ENCODE assay signal across 18 mouse cellular contexts in the genomic region with DNA sequence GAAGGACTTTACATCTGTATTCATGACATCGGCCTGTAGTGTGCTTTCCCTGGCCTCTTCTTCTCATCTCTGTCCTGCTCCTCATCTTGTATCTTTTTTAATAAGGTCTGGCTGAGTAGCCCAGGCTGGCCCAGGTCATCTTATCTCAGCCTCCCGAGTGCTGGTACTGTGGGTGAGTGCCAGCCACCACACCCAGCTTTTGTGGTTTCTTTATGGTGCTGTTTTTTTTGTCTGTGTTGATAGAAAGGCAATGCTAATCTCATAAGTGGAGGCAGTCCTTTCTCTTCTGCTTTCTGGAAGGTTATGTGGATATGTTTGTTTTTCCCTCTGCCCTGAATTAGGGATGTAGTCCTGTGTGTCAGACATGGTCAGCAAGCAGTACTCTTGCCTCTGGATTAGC. TPM values are rescaled to one million over a fixed set of nuclear protein-coding genes. Genes with fewer than 3 reads are reported as not detected.
A peak's percentile ranks its signal among the peaks of the same experiment; 100 is the strongest.
DNase-seq lines count a peak whose midpoint lies in the region; ATAC-seq and TF ChIP-seq lines count a peak whose summit lies in the region.
"Had no signal": no experiment of that assay in that cellular context is flagged by ENCODE, and none has a peak within 500 bp of the region (broad histone marks: within the 10 kb centered on the region; RNA-seq: fewer than 3 reads in every experiment).

No protein-coding gene starts in this region.

- H3K36me3 ChIP-seq in limb, embryonic 14.5 days (ENCODE audit: control insufficient read depth, insufficient read depth, low read length), result peaks cover 9% of the 10 kb centered on the region
- peaks cover 26% of the 10 kb centered on the region for H3K36me3 ChIP-seq in limb, embryonic 10.5 days

- 87% methylated on average over 2 of the region's 2 CpGs for WGBS in limb, embryonic 14.5 days
- 90% methylated on average over 2 of the region's 2 CpGs for WGBS in limb, embryonic 10.5 days

- ATAC-seq in limb, embryonic 14.5 days (ENCODE audit: low FRiP score, low read depth), result no peak
- peak; percentile 40 for ATAC-seq in granulocyte monocyte progenitor cell, adult 5-6 weeks (replicated peaks; ENCODE audit: poor library complexity, severe bottlenecking)
- ATAC-seq in megakaryocyte, adult 5-6 weeks (ENCODE audit: poor library complexity, severe bottlenecking), result peak; percentile 55
- ATAC-seq: activated CD4-positive, CD25-positive, alpha-beta regulatory T cell, adult 4 months had no signal

- no peaks in the 10 kb centered on the region for H3K27me3 ChIP-seq in limb, embryonic 14.5 days (ENCODE audit: control insufficient read depth, insufficient read depth, low read length)
- H3K27me3 ChIP-seq in limb, embryonic 10.5 days (ENCODE audit: low read depth, poor library complexity, severe bottlenecking), result no peaks in the 10 kb centered on the region
- H3K27me3 ChIP-seq: limb, embryonic 12.5 days had no signal

- H3K9me3 ChIP-seq in limb, embryonic 14.5 days (ENCODE audit: control insufficient read depth, low read length), result no peaks in the 10 kb centered on the region
- no peaks in the 10 kb centered on the region for H3K9me3 ChIP-seq in limb, embryonic 10.5 days (replicated peaks)
- H3K9me3 ChIP-seq: limb, embryonic 12.5 days had no signal

- H3K27ac ChIP-seq in limb, embryonic 14.5 days (replicated peaks; ENCODE audit: low read depth, low read length), result peak overlapping the region; percentile 19; the same call in 1 of the 2 replicates
- no peak overlapping the region for H3K27ac ChIP-seq in limb, embryonic 10.5 days
- H3K27ac ChIP-seq: limb, embryonic 12.5 days had no signal

- no peak overlapping the region for H3K9ac ChIP-seq in limb, embryonic 14.5 days (ENCODE audit: low read depth, low read length, severe bottlenecking)
- H3K9ac ChIP-seq: hindbrain, embryonic 14.5 days; limb, embryonic 12.5 days had no signal

- H3K4me2 ChIP-seq in limb, embryonic 14.5 days (replicated peaks; ENCODE audit: low read depth, low read length, severe bottlenecking), result no peak overlapping the region
- H3K4me2 ChIP-seq: limb, embryonic 12.5 days had no signal

- no peak for TF ChIP-seq POLR2A in limb, embryonic 14.5 days (IDR thresholded peaks at IDR 0.05; ENCODE audit: borderline replicate concordance, extremely low read depth, insufficient read depth, insufficient read length)

- H3K4me3 ChIP-seq in limb, embryonic 14.5 days (replicated peaks; ENCODE audit: low read length), result no peak overlapping the region
- no peak overlapping the region for H3K4me3 ChIP-seq in limb, embryonic 10.5 days
- H3K4me3 ChIP-seq: limb, embryonic 12.5 days had no signal

- DNase-seq in limb, embryonic 14.5 days (ENCODE audit: low spot score), result no peak
- DNase-seq in limb, embryonic 10.5 days (ENCODE audit: low spot score), result no peak
- peak; percentile 19 for DNase-seq in c-Kit-negative CD71-positive TER-119-positive erythroid progenitor cells, embryonic 14.5 days (ENCODE audit: low read depth, low spot score)
- no peak for DNase-seq in frontal cortex, postnatal 10 days (ENCODE audit: low spot score in 2 of 2)
- no peak for DNase-seq in embryo, embryonic 11 days
- no peak for DNase-seq in testis, postnatal 10 days (ENCODE audit: low spot score)
- DNase-seq: cerebellum, adult 18-20 months; heart, adult 11 months; kidney, adult 18-20 months; kidney, postnatal 36 days; lung, postnatal 36 days; right cerebral cortex, adult 18-20 months had no signal

- H3K4me1 ChIP-seq in limb, embryonic 14.5 days (ENCODE audit: control insufficient read depth, insufficient read depth, low read length), result no peaks in the 10 kb centered on the region
- no peaks in the 10 kb centered on the region for H3K4me1 ChIP-seq in limb, embryonic 10.5 days

RNA-seq across cellular contexts. Expression of a gene that starts 28.2 kb away (rescaled TPM):
- polyA plus RNA-seq in limb, embryonic 14.5 days (2012; rRNA removed), result 55.0 and 62.3 TPM in 2 replicates
- polyA plus RNA-seq in limb, embryonic 14.5 days (2014; fragmentation: Nextera tagmentation; extraction: Ambion mirVana), result 16.3 and 16.5 TPM in 2 replicates
- 11.7 and 11.8 TPM in 2 replicates for polyA plus RNA-seq in limb, embryonic 10.5 days (2016; fragmentation: Nextera tagmentation; extraction: Ambion mirVana)
- 23.7 and 28.5 TPM in 2 replicates for total RNA-seq in granulocyte monocyte progenitor cell, adult 5-6 weeks (2014; fragmentation: Nextera tagmentation)
- total RNA-seq in granulocyte monocyte progenitor cell, adult 5-6 weeks (2017), result 6.9 and 8.8 TPM in 2 replicates
- total RNA-seq in megakaryocyte, adult 5-6 weeks (2015), result 55.1 TPM in 2 replicates
- total RNA-seq in megakaryocyte, adult 5-6 weeks (2017), result 36.5 and 37.5 TPM in 2 replicates

RNA-seq across cellular contexts. Expression of a gene that starts 31.8 kb away (rescaled TPM):
- polyA plus RNA-seq in limb, embryonic 14.5 days (2012; rRNA removed), result 0.13 and 0.28 TPM in 2 replicates
- not detected in 2 replicates for polyA plus RNA-seq in limb, embryonic 14.5 days (2014; fragmentation: Nextera tagmentation; extraction: Ambion mirVana)
- polyA plus RNA-seq in limb, embryonic 10.5 days (2016; fragmentation: Nextera tagmentation; extraction: Ambion mirVana), result 0.18 and 0.21 TPM in 2 replicates
- total RNA-seq in granulocyte monocyte progenitor cell, adult 5-6 weeks (2014; fragmentation: Nextera tagmentation), result not detected in 2 replicates
- total RNA-seq in granulocyte monocyte progenitor cell, adult 5-6 weeks (2017), result not detected in 2 replicates
- 0.25 TPM in 1 of 2 replicates, not detected in the other for total RNA-seq in megakaryocyte, adult 5-6 weeks (2015)
- 0.88 TPM in 1 of 2 replicates, not detected in the other for total RNA-seq in megakaryocyte, adult 5-6 weeks (2017)
- polyA plus RNA-seq: heart, embryonic 16.5 days; limb, embryonic 12.5 days had no signal

RNA-seq across cellular contexts. Expression of a gene that starts 42.0 kb away (rescaled TPM):
- 82.5 and 97.4 TPM in 2 replicates for polyA plus RNA-seq in limb, embryonic 14.5 days (2012; rRNA removed)
- polyA plus RNA-seq in limb, embryonic 14.5 days (2014; fragmentation: Nextera tagmentation; extraction: Ambion mirVana), result 60.9 and 66.2 TPM in 2 replicates
- polyA plus RNA-seq in limb, embryonic 10.5 days (2016; fragmentation: Nextera tagmentation; extraction: Ambion mirVana), result 53.5 and 65.9 TPM in 2 replicates
- total RNA-seq in granulocyte monocyte progenitor cell, adult 5-6 weeks (2014; fragmentation: Nextera tagmentation), result 38.7 and 42.6 TPM in 2 replicates
- 28.1 and 41.3 TPM in 2 replicates for total RNA-seq in granulocyte monocyte progenitor cell, adult 5-6 weeks (2017)
- 20.2 and 25.3 TPM in 2 replicates for total RNA-seq in megakaryocyte, adult 5-6 weeks (2015)
- total RNA-seq in megakaryocyte, adult 5-6 weeks (2017), result 37.0 and 43.6 TPM in 2 replicates

RNA-seq across cellular contexts. Expression of a gene that starts 55.5 kb away (rescaled TPM):
- 126 and 161 TPM in 2 replicates for polyA plus RNA-seq in limb, embryonic 14.5 days (2012; rRNA removed)
- 21.1 and 25.0 TPM in 2 replicates for polyA plus RNA-seq in limb, embryonic 14.5 days (2014; fragmentation: Nextera tagmentation; extraction: Ambion mirVana)
- polyA plus RNA-seq in limb, embryonic 10.5 days (2016; fragmentation: Nextera tagmentation; extraction: Ambion mirVana), result 22.9 and 25.9 TPM in 2 replicates
- total RNA-seq in granulocyte monocyte progenitor cell, adult 5-6 weeks (2014; fragmentation: Nextera tagmentation), result 73.6 and 85.1 TPM in 2 replicates
- 21.0 and 27.6 TPM in 2 replicates for total RNA-seq in granulocyte monocyte progenitor cell, adult 5-6 weeks (2017)
- 32.0 and 35.5 TPM in 2 replicates for total RNA-seq in megakaryocyte, adult 5-6 weeks (2015)
- 14.5 and 21.4 TPM in 2 replicates for total RNA-seq in megakaryocyte, adult 5-6 weeks (2017)
